Mouse (Mus musculus): ENCODE measurements around the gene Gipc2.

GRCm38 (mm10) chr3:152107149-152108002, 58.7 kb downstream of the Gipc2 start:
- TF ChIP-seq CTCF (IDR thresholded peaks at IDR 0.05; ENCODE audit: borderline replicate concordance, insufficient read depth, low read length) = no peak
- TF ChIP-seq POLR2A (IDR thresholded peaks at IDR 0.05; ENCODE audit: low read depth, low read length) = no peak

Data from embryonic fibroblast, embryonic 13.5 days (primary cell).